Mouse (Mus musculus) lung, postnatal 10 days (tissue): ENCODE measurements around the gene Chst14.

Source experiments
- DNase-seq: peaks from one replicate; pipeline ENCODE4 v3.0.0; 2021

The Chst14 gene

GRCm38 (mm10) chr2:118926361-118926997, at the start of gene Chst14:
Gene Chst14 (plus strand): TSS chr2:118926496.
- DNase-seq = peak; percentile 90

- DNase-seq = no peak
Measured at GRCm38 (mm10) chr2:118881019-118881418, 45.3 kb upstream of the Chst14 start.

GRCm38 (mm10) chr2:118881956-118882355, 44.3 kb upstream of the Chst14 start:
- DNase-seq = no peak

GRCm38 (mm10) chr2:118882840-118883679, 43.2 kb upstream of the Chst14 start:
- DNase-seq = peak; percentile 91

GRCm38 (mm10) chr2:118887440-118887839, 38.9 kb upstream of the Chst14 start:
- no peak for DNase-seq

GRCm38 (mm10) chr2:118887845-118888548, 38.3 kb upstream of the Chst14 start:
- DNase-seq = no peak

GRCm38 (mm10) chr2:118891173-118891572, 35.1 kb upstream of the Chst14 start:
- no peak for DNase-seq

GRCm38 (mm10) chr2:118895990-118896913, 30.0 kb upstream of the Chst14 start:
- DNase-seq = peak; percentile 62

GRCm38 (mm10) chr2:118896914-118897291, 29.4 kb upstream of the Chst14 start:
- peak; percentile 27 for DNase-seq

- DNase-seq = no peak
Measured at GRCm38 (mm10) chr2:118897392-118897791, 28.9 kb upstream of the Chst14 start.

- no peak for DNase-seq
Measured at GRCm38 (mm10) chr2:118897808-118898207, 28.5 kb upstream of the Chst14 start.

GRCm38 (mm10) chr2:118898771-118899170, 27.5 kb upstream of the Chst14 start:
- DNase-seq = no peak

GRCm38 (mm10) chr2:118899306-118899705, 27.0 kb upstream of the Chst14 start:
- DNase-seq = no peak

GRCm38 (mm10) chr2:118899981-118900825, 26.1 kb upstream of the Chst14 start, which contains the start of gene Bahd1:
Gene Bahd1 (plus strand): TSS chr2:118900377.
- DNase-seq = peak; percentile 55

GRCm38 (mm10) chr2:118900826-118901140, 25.5 kb upstream of the Chst14 start:
- DNase-seq = no peak

GRCm38 (mm10) chr2:118901175-118902031, 24.9 kb upstream of the Chst14 start:
- peak; percentile 99 for DNase-seq

- peak; percentile 77 for DNase-seq
Measured at GRCm38 (mm10) chr2:118902051-118903025, 24.0 kb upstream of the Chst14 start.

- DNase-seq = peak; percentile 51
Measured at GRCm38 (mm10) chr2:118903333-118903741, 23.0 kb upstream of the Chst14 start.

- DNase-seq = no peak
Measured at GRCm38 (mm10) chr2:118905433-118906117, 20.7 kb upstream of the Chst14 start.
